Mouse (Mus musculus) ES-E14 (cell line): ENCODE data around the gene Rundc3a. TPM values are rescaled to one million over a fixed set of nuclear protein-coding genes. Genes with fewer than 3 reads are reported as not detected.

Experiments
- DNase-seq: peaks from one replicate; pipeline ENCODE4 v3.0.0-alpha.2; 2013; ENCODE audit warnings: low read depth, low spot score
- H3K27ac ChIP-seq: 2 replicates; pipeline ENCODE4 v1.5.1; 2012; ENCODE audit warnings: low read depth, mild to moderate bottlenecking, low read length, moderate library complexity, mixed read lengths; ENCODE audit not compliant: poor library complexity, insufficient read depth, severe bottlenecking
- H3K36me3 ChIP-seq: 2 replicates; pipeline ENCODE4 v1.6.1; 2012; ENCODE audit warnings: mild to moderate bottlenecking, low read length, moderate library complexity, mixed read lengths; ENCODE audit not compliant: control insufficient read depth, poor library complexity, insufficient read depth, severe bottlenecking
- H3K4me1 ChIP-seq, 2 experiments: fragments of 150-350 bp in 1 of 2; sonication (generic) in 1 of 2; 2 replicates each; pipeline ENCODE4 v1.6.1; 2012; ENCODE audit warnings: low read length in 2 of 2, mild to moderate bottlenecking in 1 of 2, mixed read lengths in 1 of 2; ENCODE audit not compliant: control insufficient read depth in 2 of 2, insufficient read depth in 2 of 2, poor library complexity in 1 of 2
- H3K4me3 ChIP-seq, 2 experiments: fragments of 150-350 bp in 1 of 2; sonication (generic) in 1 of 2; 2 replicates each; pipeline ENCODE4 v1.5.1; 2012; ENCODE audit warnings: low read length in 2 of 2, low read depth in 1 of 2, mild to moderate bottlenecking in 1 of 2, mixed read lengths in 1 of 2; ENCODE audit not compliant: insufficient read depth in 1 of 2, poor library complexity in 1 of 2, severe bottlenecking in 1 of 2
- H3K9ac ChIP-seq: 2 replicates; pipeline ENCODE4 v1.6.1; 2012; ENCODE audit warnings: low read depth, mild to moderate bottlenecking, low read length, mixed read lengths; ENCODE audit not compliant: poor library complexity, insufficient read depth, severe bottlenecking
- H3K9me3 ChIP-seq: fragments of 150-350 bp; sonication (generic); 2 replicates; pipeline ENCODE4 v1.6.1; 2012; ENCODE audit warnings: low read depth, mild to moderate bottlenecking, low read length; ENCODE audit not compliant: control insufficient read depth, insufficient read depth
- CHD2 ChIP-seq: IDR thresholded peaks from 2 replicates; pipeline ENCODE4 v1.6.1; 2014; ENCODE audit warnings: mild to moderate bottlenecking, low read depth, low read length, inconsistent platforms
- HCFC1 ChIP-seq: IDR thresholded peaks from 2 replicates; pipeline ENCODE4 v1.6.1; 2012; ENCODE audit warnings: low read length, inconsistent platforms, borderline replicate concordance; ENCODE audit not compliant: insufficient read depth
- MAFK ChIP-seq: IDR thresholded peaks from 2 replicates; pipeline ENCODE4 v1.6.1; 2014; ENCODE audit warnings: mild to moderate bottlenecking, low read depth, low read length, inconsistent platforms; ENCODE audit not compliant: insufficient read depth
- ZC3H11A ChIP-seq: IDR thresholded peaks from 2 replicates; pipeline ENCODE4 v1.6.1; 2012; ENCODE audit warnings: low read depth, mild to moderate bottlenecking, inconsistent platforms, low read length, borderline replicate concordance
- ZNF384 ChIP-seq: IDR thresholded peaks from 2 replicates; pipeline ENCODE4 v1.6.1; 2012; ENCODE audit warnings: low read depth, low read length, inconsistent platforms
- in situ Hi-C, 2 experiments: fragments of 600-800 bp; cut with MboI; formaldehyde crosslinking; loops; one replicate each; pipeline ENCODE4 v1.15.1; 2025; ENCODE audit warnings: low sequenced_read_pairs in 2 of 2, inconsistent platforms in 1 of 2; ENCODE audit not compliant: unreplicated experiment in 2 of 2
- total RNA-seq: library from RNA; depleted of rRNA; stranded (reverse); fragments of 300-350 nt; gene quantifications from 2 replicates; pipeline ENCODE4 v1.2.3, GENCODE M21; 2012

Gene Rundc3a
- total RNA-seq, 1 experiment, result 6.7 TPM

DNA sequence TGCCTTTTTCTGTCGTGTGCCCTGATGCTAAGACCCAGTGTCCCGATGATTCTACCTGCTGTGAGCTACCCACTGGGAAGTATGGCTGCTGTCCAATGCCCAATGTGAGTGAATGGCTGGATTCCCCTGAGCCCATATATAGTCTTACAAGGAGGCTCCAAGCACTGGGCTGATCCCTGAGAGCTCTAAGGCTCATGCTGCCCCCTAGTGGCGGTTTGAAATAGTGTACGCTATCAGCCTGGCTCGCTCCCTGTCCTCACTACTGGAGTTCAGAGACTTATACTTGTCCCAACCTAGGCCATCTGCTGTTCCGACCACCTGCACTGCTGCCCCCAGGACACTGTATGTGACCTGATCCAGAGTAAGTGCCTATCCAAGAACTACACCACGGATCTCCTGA is 41.2 kb downstream of the Rundc3a start:
- H3K9ac ChIP-seq, result no peak overlapping the region
- no peak for TF ChIP-seq MAFK
- 0 out of 2 replicates have a peak, but pooled peaks have one; percentile 39 for TF ChIP-seq ZC3H11A
- peaks cover 33% of the 10 kb centered on the region for H3K36me3 ChIP-seq

DNA sequence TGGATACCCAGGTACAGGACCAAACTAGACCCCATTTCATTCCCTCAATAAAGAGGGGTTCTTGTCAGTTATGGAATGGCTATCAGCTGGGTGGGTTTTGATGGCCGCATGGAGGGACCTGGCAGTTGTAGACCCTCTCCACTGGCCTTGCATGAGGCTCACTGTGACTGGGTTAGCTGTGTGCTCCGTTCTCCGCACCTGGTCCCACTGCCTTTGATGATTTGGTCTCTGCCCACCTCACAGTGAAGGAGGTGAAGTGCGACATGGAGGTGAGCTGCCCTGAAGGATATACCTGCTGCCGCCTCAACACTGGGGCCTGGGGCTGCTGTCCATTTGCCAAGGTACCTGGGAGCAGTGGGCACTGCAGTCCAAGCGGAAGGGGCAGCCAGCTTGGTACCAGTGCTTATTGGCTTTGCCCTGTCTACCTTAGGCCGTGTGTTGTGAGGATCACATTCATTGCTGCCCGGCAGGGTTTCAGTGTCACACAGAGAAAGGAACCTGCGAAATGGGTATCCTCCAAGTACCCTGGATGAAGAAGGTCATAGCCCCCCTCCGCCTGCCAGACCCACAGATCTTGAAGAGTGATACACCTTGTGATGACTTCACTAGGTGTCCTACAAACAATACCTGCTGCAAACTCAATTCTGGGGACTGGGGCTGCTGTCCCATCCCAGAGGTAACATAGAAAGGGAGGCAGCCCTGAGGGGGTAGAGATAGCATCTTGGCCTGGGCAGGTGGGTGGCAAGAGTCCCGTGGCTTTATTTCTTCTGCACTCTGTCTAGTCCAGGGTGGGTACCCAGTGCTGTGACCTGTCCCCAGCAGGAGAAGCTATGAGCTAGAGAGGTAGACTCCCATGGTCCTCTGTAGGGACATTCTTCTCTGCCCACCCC is 41.9 kb downstream of the Rundc3a start:
- no peak overlapping the region for H3K27ac ChIP-seq
- H3K9ac ChIP-seq, result no peak overlapping the region
- DNase-seq, result no peak
- in situ Hi-C loops, result loop anchor here in 1 of 2 experiments (10.0 kb wide), 1 partner anchor 110 kb away; no protein-coding TSS in a partner anchor
- H3K36me3 ChIP-seq, result peaks cover 33% of the 10 kb centered on the region
- H3K9me3 ChIP-seq, result no peaks in the 10 kb centered on the region
- no peak overlapping the region for H3K4me3 ChIP-seq
- TF ChIP-seq CHD2 (no peak), HCFC1 (no peak), MAFK (no peak), ZNF384 (no peak), ZC3H11A (no peak)
- H3K4me1 ChIP-seq, result peaks cover 0 to 13% of the 10 kb centered on the region in 2 experiments; a peak in 1 of 4 replicates

More for the DNA sequence above, 41.2 kb downstream of the Rundc3a start:
- Histone ChIP-seq H3K27ac (no peak overlapping the region), H3K4me3 (no peak overlapping the region), H3K9me3 (no peaks in the 10 kb centered on the region), H3K4me1 (peaks cover 0 to 10% of the 10 kb centered on the region in 2 experiments; a peak in 3 of 4 replicates)
- in situ Hi-C loops, result loop anchor here in 1 of 2 experiments (10.0 kb wide), 1 partner anchor 110 kb away; no protein-coding TSS in a partner anchor
- DNase-seq, result peak; percentile 88

DNA sequence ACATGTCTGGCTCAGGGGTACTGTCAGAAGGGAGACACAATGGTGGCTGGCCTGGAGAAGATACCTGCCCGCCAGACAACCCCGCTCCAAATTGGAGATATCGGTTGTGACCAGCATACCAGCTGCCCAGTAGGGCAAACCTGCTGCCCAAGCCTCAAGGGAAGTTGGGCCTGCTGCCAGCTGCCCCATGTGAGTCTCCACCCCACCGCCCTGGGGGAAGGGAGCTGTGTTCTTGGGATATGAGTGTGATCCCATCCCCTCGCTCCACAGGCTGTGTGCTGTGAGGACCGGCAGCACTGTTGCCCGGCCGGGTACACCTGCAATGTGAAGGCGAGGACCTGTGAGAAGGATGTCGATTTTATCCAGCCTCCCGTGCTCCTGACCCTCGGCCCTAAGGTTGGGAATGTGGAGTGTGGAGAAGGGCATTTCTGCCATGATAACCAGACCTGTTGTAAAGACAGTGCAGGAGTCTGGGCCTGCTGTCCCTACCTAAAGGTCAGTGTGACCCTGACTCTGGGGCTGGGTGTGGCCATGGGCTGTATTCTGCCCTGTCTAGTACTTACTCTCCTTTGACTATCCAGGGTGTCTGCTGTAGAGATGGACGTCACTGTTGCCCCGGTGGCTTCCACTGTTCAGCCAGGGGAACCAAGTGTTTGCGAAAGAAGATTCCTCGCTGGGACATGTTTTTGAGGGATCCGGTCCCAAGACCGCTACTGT is 42.7 kb downstream of the Rundc3a start:
- in situ Hi-C loops, result loop anchor here in 1 of 2 experiments (10.0 kb wide), 1 partner anchor 111 kb away; no protein-coding TSS in a partner anchor
- no peak overlapping the region for H3K27ac ChIP-seq
- peaks cover 0 to 14% of the 10 kb centered on the region in 2 experiments; a peak in 1 of 4 replicates for H3K4me1 ChIP-seq
- H3K4me3 ChIP-seq, result no peak overlapping the region
- H3K9ac ChIP-seq, result no peak overlapping the region
- no peak for TF ChIP-seq HCFC1
- TF ChIP-seq ZNF384, result no peak
- TF ChIP-seq MAFK, result no peak
- no peak for TF ChIP-seq ZC3H11A
- TF ChIP-seq CHD2, result no peak
- no peak for DNase-seq
- H3K9me3 ChIP-seq, result no peaks in the 10 kb centered on the region
- H3K36me3 ChIP-seq, result peaks cover 33% of the 10 kb centered on the region

DNA sequence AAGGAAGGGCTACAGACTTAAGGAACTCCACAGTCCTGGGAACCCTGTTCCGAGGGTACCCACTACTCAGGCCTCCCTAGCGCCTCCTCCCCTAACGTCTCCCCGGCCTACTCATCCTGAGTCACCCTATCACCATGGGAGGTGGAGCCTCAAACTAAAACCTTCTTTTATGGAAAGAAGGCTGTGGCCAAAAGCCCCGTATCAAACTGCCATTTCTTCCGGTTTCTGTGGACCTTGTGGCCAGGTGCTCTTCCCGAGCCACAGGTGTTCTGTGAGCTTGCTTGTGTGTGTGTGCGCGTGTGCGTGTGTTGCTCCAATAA is 43.2 kb downstream of the Rundc3a start:
- Histone ChIP-seq H3K36me3 (peaks cover 33% of the 10 kb centered on the region), H3K9ac (no peak overlapping the region), H3K9me3 (no peaks in the 10 kb centered on the region), H3K27ac (no peak overlapping the region), H3K4me1 (peaks cover 0 to 14% of the 10 kb centered on the region in 2 experiments; a peak in 1 of 4 replicates), H3K4me3 (no peak overlapping the region)
- TF ChIP-seq CHD2, result no peak
- TF ChIP-seq HCFC1, result no peak
- TF ChIP-seq ZNF384, result no peak
- no peak for TF ChIP-seq MAFK
- TF ChIP-seq ZC3H11A, result no peak
- in situ Hi-C loops, result loop anchor here in 1 of 2 experiments (10.0 kb wide), 1 partner anchor 112 kb away; no protein-coding TSS in a partner anchor
- no peak for DNase-seq
